Mouse (Mus musculus) testis, adult 2 months (tissue): Measurements from ENCODE around the gene 2210010C04Rik. TPM values are rescaled to one million over a fixed set of nuclear protein-coding genes. Genes with fewer than 3 reads are reported as not detected.

Experiments
- H3K27ac ChIP-seq: fragments of 200-500 bp; 2 replicates; pipeline ENCODE4 v1.5.1; 2012; ENCODE audit warnings: low read depth, low read length; ENCODE audit not compliant: control insufficient read depth, insufficient read depth
- H3K27me3 ChIP-seq: fragments of 200-500 bp; 2 replicates; pipeline ENCODE4 v1.6.1; 2012; ENCODE audit warnings: mild to moderate bottlenecking, low read length, moderate library complexity; ENCODE audit not compliant: control insufficient read depth, insufficient read depth
- H3K36me3 ChIP-seq: fragments of 200-500 bp; 2 replicates; pipeline ENCODE4 v1.6.1; 2012; ENCODE audit warnings: mild to moderate bottlenecking, low read length; ENCODE audit not compliant: control insufficient read depth, insufficient read depth
- H3K4me1 ChIP-seq: fragments of 200-500 bp; 2 replicates; pipeline ENCODE4 v1.6.1; 2012; ENCODE audit warnings: low read length; ENCODE audit not compliant: control insufficient read depth, insufficient read depth
- H3K4me3 ChIP-seq: fragments of 200-500 bp; 2 replicates; pipeline ENCODE4 v1.5.1; 2012; ENCODE audit warnings: low read depth, mild to moderate bottlenecking, low read length, moderate library complexity, mixed read lengths; ENCODE audit not compliant: control insufficient read depth
- CTCF ChIP-seq: fragments of 200-500 bp; IDR thresholded peaks from 2 replicates; pipeline ENCODE4 v1.5.1; 2012; ENCODE audit warnings: low read depth, mild to moderate bottlenecking, inconsistent platforms, low read length, moderate library complexity; ENCODE audit not compliant: control insufficient read depth, insufficient read depth, insufficient replicate concordance
- POLR2A ChIP-seq: fragments of 200-500 bp; IDR thresholded peaks from 2 replicates; pipeline ENCODE4 v1.6.1; 2012; ENCODE audit warnings: low read depth, mild to moderate bottlenecking, inconsistent platforms, low read length, moderate library complexity; ENCODE audit not compliant: control insufficient read depth
- polyA plus RNA-seq: library from polyadenylated mRNA; depleted of rRNA; stranded (reverse); fragments of >200 nt; gene quantifications from 2 replicates; pipeline ENCODE4 v1.2.3, GENCODE M21; 2012

Gene 2210010C04Rik
- polyA plus RNA-seq, 1 experiment = 0.41 TPM

- no peak overlapping the region for H3K27ac ChIP-seq
- no peak for TF ChIP-seq POLR2A
- TF ChIP-seq CTCF = no peak
- no peak overlapping the region for H3K4me3 ChIP-seq
- H3K36me3 ChIP-seq = no peaks in the 10 kb centered on the region
- H3K4me1 ChIP-seq = no peaks in the 10 kb centered on the region
- H3K27me3 ChIP-seq = no peaks in the 10 kb centered on the region
These were observed 11.2 kb upstream of the 2210010C04Rik start for GRCm38 (mm10) chr6:41046553-41046952.

DNA sequence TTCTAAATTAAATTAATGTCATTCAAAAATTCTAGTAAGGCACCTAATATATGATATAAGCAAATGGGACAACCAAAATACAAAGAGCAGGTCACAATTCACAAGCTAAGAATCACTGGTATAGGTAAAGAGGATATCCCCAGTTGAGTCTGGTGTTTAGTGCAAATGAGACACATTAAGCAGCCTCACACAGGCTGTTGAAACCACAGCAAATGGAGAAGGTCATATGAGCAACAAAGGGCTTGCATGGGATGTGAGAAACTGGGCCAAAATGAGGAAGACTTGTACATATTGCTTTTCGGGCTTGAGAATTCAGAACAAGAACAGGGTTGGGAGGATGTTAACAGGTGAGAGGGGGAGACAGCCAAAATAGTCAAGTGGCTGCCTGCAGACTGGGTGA is 9.4 kb upstream of the 2210010C04Rik start:
- no peak overlapping the region for H3K4me3 ChIP-seq
- H3K27me3 ChIP-seq = no peaks in the 10 kb centered on the region
- TF ChIP-seq POLR2A (no peak), CTCF (no peak)
- no peaks in the 10 kb centered on the region for H3K36me3 ChIP-seq
- no peaks in the 10 kb centered on the region for H3K4me1 ChIP-seq
- H3K27ac ChIP-seq = no peak overlapping the region

- Histone ChIP-seq H3K27ac (no peak overlapping the region), H3K4me1 (no peaks in the 10 kb centered on the region), H3K36me3 (no peaks in the 10 kb centered on the region), H3K27me3 (no peaks in the 10 kb centered on the region), H3K4me3 (no peak overlapping the region)
- TF ChIP-seq POLR2A (no peak), CTCF (no peak)
These were observed 9.0 kb upstream of the 2210010C04Rik start for GRCm38 (mm10) chr6:41044314-41044713.

GRCm38 (mm10) chr6:41032802-41033201 is 2.5 kb downstream of the 2210010C04Rik start:
- Histone ChIP-seq H3K4me1 (no peaks in the 10 kb centered on the region), H3K27me3 (no peaks in the 10 kb centered on the region), H3K27ac (no peak overlapping the region), H3K36me3 (no peaks in the 10 kb centered on the region), H3K4me3 (no peak overlapping the region)
- TF ChIP-seq CTCF (no peak), POLR2A (no peak)

DNA sequence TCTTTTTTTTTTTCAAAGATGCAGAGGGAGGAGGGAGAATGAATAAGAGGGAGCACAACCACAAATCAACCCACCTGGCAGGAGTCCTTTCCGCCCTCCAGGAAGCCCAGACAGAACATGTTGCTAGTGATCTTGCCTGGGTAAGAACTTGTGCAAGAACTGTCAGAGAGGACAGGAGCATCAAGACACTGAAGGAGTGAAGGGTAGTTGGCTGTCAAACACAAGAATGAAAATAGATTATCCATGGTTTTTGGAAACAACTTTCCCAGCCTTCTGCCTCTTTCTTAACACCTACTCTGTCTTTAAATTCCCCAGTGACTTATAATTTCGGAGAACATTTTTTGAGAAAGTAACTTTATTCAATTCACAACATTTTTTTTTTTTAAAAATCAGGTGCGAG is 3.1 kb downstream of the 2210010C04Rik start:
- H3K27ac ChIP-seq = no peak overlapping the region
- H3K4me1 ChIP-seq = no peaks in the 10 kb centered on the region
- TF ChIP-seq POLR2A (no peak), CTCF (no peak)
- no peak overlapping the region for H3K4me3 ChIP-seq
- H3K36me3 ChIP-seq = no peaks in the 10 kb centered on the region
- no peaks in the 10 kb centered on the region for H3K27me3 ChIP-seq

- no peaks in the 10 kb centered on the region for H3K36me3 ChIP-seq
- no peak overlapping the region for H3K4me3 ChIP-seq
- H3K4me1 ChIP-seq = no peaks in the 10 kb centered on the region
- no peaks in the 10 kb centered on the region for H3K27me3 ChIP-seq
- H3K27ac ChIP-seq = no peak overlapping the region
- TF ChIP-seq CTCF (no peak), POLR2A (no peak)
These were observed 4.5 kb downstream of the 2210010C04Rik start for GRCm38 (mm10) chr6:41030821-41031220.

DNA sequence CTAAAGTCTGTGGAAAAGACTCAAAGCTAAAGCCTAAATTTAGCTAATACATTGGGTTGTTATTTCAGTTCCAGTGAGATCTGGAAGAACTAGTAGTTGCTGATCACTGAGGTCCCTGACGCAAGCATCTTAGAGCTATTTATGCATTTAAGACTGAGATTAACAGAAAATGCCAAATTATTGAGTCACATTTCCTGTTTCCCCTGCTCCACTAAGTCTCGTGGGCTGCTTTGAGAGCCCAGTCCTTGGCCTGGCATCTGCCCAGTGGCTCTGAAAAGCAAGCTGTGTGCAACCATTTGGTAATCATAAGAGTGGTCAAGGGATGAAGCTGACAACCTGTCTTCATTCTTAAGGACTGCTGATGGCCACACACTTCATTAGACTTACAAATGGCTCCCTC is 8.3 kb downstream of the 2210010C04Rik start:
- no peaks in the 10 kb centered on the region for H3K36me3 ChIP-seq
- H3K4me1 ChIP-seq = no peaks in the 10 kb centered on the region
- no peak overlapping the region for H3K27ac ChIP-seq
- TF ChIP-seq CTCF (no peak), POLR2A (no peak)
- no peak overlapping the region for H3K4me3 ChIP-seq
- no peaks in the 10 kb centered on the region for H3K27me3 ChIP-seq
